Mouse (Mus musculus) myocyte (in vitro differentiated cells): ENCODE data around the gene Sppl3.

Source experiments
- E2F4 ChIP-seq: IDR thresholded peaks from one replicate; pipeline ENCODE4 v1.6.1; 2011; ENCODE audit warnings: mild to moderate bottlenecking, control low read depth, moderate library complexity; ENCODE audit not compliant: insufficient read depth
- MAX ChIP-seq: IDR thresholded peaks from one replicate; pipeline ENCODE4 v1.6.1; 2011; ENCODE audit warnings: low read depth, mild to moderate bottlenecking, control low read depth
- POLR2A ChIP-seq: IDR thresholded peaks from one replicate; pipeline ENCODE4 v1.6.1; 2011; ENCODE audit warnings: low read depth, mild to moderate bottlenecking, control low read depth, moderate library complexity; ENCODE audit not compliant: insufficient read length
- REST ChIP-seq: IDR thresholded peaks from one replicate; pipeline ENCODE4 v1.6.1; 2011; ENCODE audit warnings: mild to moderate bottlenecking, control low read depth, moderate library complexity; ENCODE audit not compliant: insufficient read depth, insufficient read length

DNA sequence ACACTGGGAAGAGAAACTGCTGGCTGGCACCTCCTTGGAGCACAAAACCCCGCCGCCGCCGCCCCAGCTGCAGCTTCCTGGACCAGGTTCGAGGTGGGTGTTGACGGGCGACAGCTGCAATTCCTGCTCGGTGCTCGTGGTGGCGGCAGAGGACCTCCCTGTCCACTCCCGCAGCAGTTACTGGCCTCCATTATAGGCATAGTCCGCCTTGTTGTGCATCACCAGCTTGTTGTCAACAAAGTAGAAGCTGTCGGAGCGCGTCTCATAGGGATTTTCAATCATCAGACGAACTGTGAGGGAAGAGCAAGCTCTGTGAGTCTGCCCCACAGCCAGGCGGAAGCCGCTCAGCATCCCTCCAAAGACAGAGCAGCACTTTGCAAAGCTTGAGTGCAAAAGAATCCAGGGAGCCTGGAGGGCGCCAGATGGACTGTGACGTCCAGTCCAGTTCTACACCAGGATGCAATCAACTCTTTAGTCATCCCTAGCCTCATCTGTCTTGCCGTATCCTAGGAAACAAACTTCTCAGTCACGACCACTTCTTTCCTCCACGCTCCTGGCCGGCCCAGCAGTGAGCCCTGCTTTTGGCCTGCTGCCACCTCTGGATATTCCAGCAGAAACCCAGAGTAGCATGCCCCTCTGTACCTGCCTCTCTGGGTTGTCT is 114.4 kb downstream of the Sppl3 start:
- TF ChIP-seq POLR2A (no peak), REST (no peak), MAX (no peak), E2F4 (no peak)
